1 mouse cellular context compared by ENCODE assay signal in genomic region chr16:4935430-4935829, GRCm38 (mm10).
TF ChIP-seq lines count a peak whose summit lies in the region.

No protein-coding gene starts in this region.

TF ChIP-seq in MEL, 35 proteins besides CTCF, POLR2A, EP300 and RAD21:
- TF ChIP-seq HCFC1 (IDR thresholded peaks at IDR 0.05; ENCODE audit: low read depth, low read length) (no peak), POLR2AphosphoS5 (IDR thresholded peaks at IDR 0.05; ENCODE audit: borderline replicate concordance, low read depth, low read length) (peak; percentile 84; the same call in 1 of the 2 replicates), E2F4 (IDR thresholded peaks at IDR 0.05; ENCODE audit: borderline replicate concordance, low read depth, low read length) (no peak), JUND (IDR thresholded peaks at IDR 0.05; ENCODE audit: low read depth, low read length) (no peak), ELF1 (IDR thresholded peaks at IDR 0.05; ENCODE audit: low read depth, low read length) (no peak), TBP (IDR thresholded peaks at IDR 0.05; ENCODE audit: low read depth, low read length) (no peak)
